Mouse (Mus musculus) thymus, adult 2 months (tissue): ENCODE data around the gene Aig1.

Source experiments
- CTCF ChIP-seq: fragments of 200-500 bp; IDR thresholded peaks from 2 replicates; pipeline ENCODE4 v1.5.1; 2012; ENCODE audit warnings: mild to moderate bottlenecking, control low read depth, low read length, moderate library complexity, borderline replicate concordance; ENCODE audit not compliant: control insufficient read depth, poor library complexity, insufficient read depth; ENCODE audit errors: extremely low read depth
- POLR2A ChIP-seq: fragments of 200-500 bp; IDR thresholded peaks from 2 replicates; pipeline ENCODE4 v1.6.1; 2012; ENCODE audit warnings: mild to moderate bottlenecking, low read length, control low read depth, moderate library complexity; ENCODE audit not compliant: control insufficient read depth, poor library complexity, insufficient read depth; ENCODE audit errors: extremely low read depth

DNA sequence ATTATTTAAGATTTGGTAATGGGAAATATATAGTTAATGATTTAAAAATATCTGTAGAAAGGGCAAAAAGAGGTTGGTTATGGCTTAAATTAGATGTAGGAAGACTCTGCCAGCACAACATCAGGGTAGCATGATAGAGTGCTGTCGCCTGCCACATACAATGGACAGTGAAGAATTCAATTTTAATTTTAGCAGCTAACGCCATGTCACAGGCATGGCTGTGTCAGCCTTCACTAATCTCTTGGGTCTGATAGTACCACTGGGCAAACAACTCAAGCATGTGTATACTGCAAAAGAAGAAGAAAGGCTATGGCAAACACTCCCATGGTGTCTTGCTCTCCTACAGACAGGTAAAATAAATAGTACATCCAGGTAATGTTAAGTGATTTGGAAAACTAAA lies 99.0 kb downstream of the Aig1 start:
- TF ChIP-seq CTCF (no peak), POLR2A (no peak)
